Mouse (Mus musculus) layer of hippocampus, postnatal 10 days (tissue): ENCODE data around the gene Pla2g2d. TPM values are rescaled to one million over a fixed set of nuclear protein-coding genes. Genes with fewer than 3 reads are reported as not detected.

ENCODE experiments used
- DNase-seq, 2 experiments: peaks; one replicate each; pipeline ENCODE4 v3.0.0; 2021; ENCODE audit warnings: low spot score in 2 of 2
- total RNA-seq, 2 experiments: library from RNA; stranded (reverse); gene quantifications; 2 replicates each; pipeline ENCODE4 v1.2.3; 2021

Pla2g2d gene
- total RNA-seq, 2 experiments from 2014 or later, result not detected

- no peak for DNase-seq
Observed at GRCm38 (mm10) chr4:138825751-138826567, 50.4 kb downstream of the Pla2g2d start.

GRCm38 (mm10) chr4:138827147-138827546, 51.6 kb downstream of the Pla2g2d start:
- DNase-seq, result no peak

Other genes starting within 250 kb of the Pla2g2d start
- 1 to 10 TPM; 2.0 to 2.1 TPM for gene Vwa5b1, start 139.9 kb upstream of the Pla2g2d start, total RNA-seq
- not detected for gene Pla2g2c, start 50.9 kb upstream of the Pla2g2d start, total RNA-seq
- gene Ubxn10, start 38.6 kb upstream of the Pla2g2d start, total RNA-seq, result 1 to 10 TPM; 1.7 to 2.1 TPM
- not detected for gene Pla2g2f, start 18.1 kb upstream of the Pla2g2d start, total RNA-seq
- gene Pla2g5, start 87.7 kb downstream of the Pla2g2d start, total RNA-seq, result 1 to 10 TPM in 1 of 2 experiments, under 1 TPM in 1; 0.65 to 2.1 TPM
- gene Gm13030, start 98.2 kb downstream of the Pla2g2d start, total RNA-seq, result not detected
- not detected for gene Pla2g2e, start 102.2 kb downstream of the Pla2g2d start, total RNA-seq
- 10 to 100 TPM; 12.3 to 13.1 TPM for gene Otud3, start 138.2 kb downstream of the Pla2g2d start, total RNA-seq
- gene Rnf186, start 191.4 kb downstream of the Pla2g2d start, total RNA-seq, result not detected
- gene Tmco4, start 197.2 kb downstream of the Pla2g2d start, total RNA-seq, result 1 to 10 TPM; 1.5 to 1.8 TPM